Mouse (Mus musculus) liver (tissue): ENCODE measurements around the gene Stx6.

Experiments used
- DNase-seq: peaks from one replicate; pipeline ENCODE4 v3.0.0-alpha.2; 2020; ENCODE audit warnings: mixed read lengths

Gene Stx6

GRCm38 (mm10) chr1:155236306-155237024 is 78.0 kb downstream of the Stx6 start:
- DNase-seq = no peak

- no peak for DNase-seq
These were observed 78.9 kb downstream of the Stx6 start for GRCm38 (mm10) chr1:155237390-155237789.

GRCm38 (mm10) chr1:155238126-155238525 is 79.6 kb downstream of the Stx6 start:
- DNase-seq = no peak

GRCm38 (mm10) chr1:155239169-155239568 is 80.7 kb downstream of the Stx6 start:
- no peak for DNase-seq

GRCm38 (mm10) chr1:155239962-155240717 is 81.6 kb downstream of the Stx6 start:
- no peak for DNase-seq

GRCm38 (mm10) chr1:155241701-155242487 is 83.4 kb downstream of the Stx6 start:
- no peak for DNase-seq

- DNase-seq = no peak
These were observed 83.9 kb downstream of the Stx6 start for GRCm38 (mm10) chr1:155242488-155242745.

GRCm38 (mm10) chr1:155243797-155244770 is 85.6 kb downstream of the Stx6 start, which contains the start of gene BC034090:
Gene BC034090, minus strand, starts transcription at chr1:155244444.
- no peak for DNase-seq

GRCm38 (mm10) chr1:155244771-155245211 is 86.3 kb downstream of the Stx6 start:
- no peak for DNase-seq

GRCm38 (mm10) chr1:155245516-155245915 is 87.0 kb downstream of the Stx6 start:
- DNase-seq = no peak

- no peak for DNase-seq
These were observed 88.9 kb downstream of the Stx6 start for GRCm38 (mm10) chr1:155247441-155247840.

- no peak for DNase-seq
These were observed 89.5 kb downstream of the Stx6 start for GRCm38 (mm10) chr1:155248041-155248440.

GRCm38 (mm10) chr1:155249896-155250295 is 91.4 kb downstream of the Stx6 start:
- DNase-seq = no peak

GRCm38 (mm10) chr1:155250531-155251135 is 92.1 kb downstream of the Stx6 start:
- no peak for DNase-seq

GRCm38 (mm10) chr1:155251596-155251995 is 93.1 kb downstream of the Stx6 start:
- no peak for DNase-seq

- DNase-seq = peak; percentile 35
These were observed 94.2 kb downstream of the Stx6 start for GRCm38 (mm10) chr1:155252631-155253121.

GRCm38 (mm10) chr1:155253126-155253525 is 94.6 kb downstream of the Stx6 start:
- no peak for DNase-seq

- no peak for DNase-seq
These were observed 95.8 kb downstream of the Stx6 start for GRCm38 (mm10) chr1:155254309-155254708.
